Mouse (Mus musculus) left cerebral cortex, postnatal 14 days (tissue): ENCODE data around the gene Olfr102. TPM values are rescaled to one million over a fixed set of nuclear protein-coding genes. Genes with fewer than 3 reads are reported as not detected.

ENCODE experiments used
- DNase-seq, 2 experiments: peaks; one replicate each; pipeline ENCODE4 v3.0.0; 2021 to 2022; ENCODE audit warnings: low spot score in 2 of 2, mixed read lengths in 1 of 2
- intact Hi-C: fragments of 180-260 bp; cut with DNase I; formaldehyde crosslinking; loops from one replicate; pipeline ENCODE4 v1.15.1; 2025
- long read RNA-seq, 2 experiments: library from polyadenylated mRNA; stranded (forward); transcript quantifications; one replicate each; pipeline ENCODE4 v2.0.0; 2021
- total RNA-seq, 2 experiments: library from RNA; stranded (reverse); gene quantifications; 2 replicates each; pipeline ENCODE4 v1.2.3; 2021

Olfr102 gene
- not detected for total RNA-seq
- long read RNA-seq, experiment 1, result 0 reads
- long read RNA-seq, experiment 2, result 0 reads

DNA sequence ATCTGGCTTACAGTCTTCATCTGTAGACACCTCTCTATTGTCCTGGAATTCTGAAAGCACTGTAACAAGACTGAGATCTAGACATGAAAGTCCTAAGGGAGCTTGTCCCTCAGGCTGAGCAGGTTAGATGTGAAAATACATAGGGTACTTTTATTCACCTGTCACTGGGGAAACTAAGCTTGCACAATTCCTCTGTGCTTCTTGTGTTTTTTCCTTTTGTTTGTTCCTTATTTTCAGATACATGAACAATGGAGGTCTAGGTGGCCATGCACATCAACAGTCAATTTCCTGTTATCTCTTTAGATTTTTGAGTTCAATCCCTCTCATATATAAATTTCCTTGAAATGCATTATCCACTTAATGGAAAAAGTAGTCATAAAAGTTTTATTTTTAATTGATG is at the start of gene Olfr102:
Gene Olfr102, minus strand, starts transcription at position 101 of the 400 bp plus-strand sequence.
- DNase-seq, result no peak
- intact Hi-C loops, result no loop called here

DNA sequence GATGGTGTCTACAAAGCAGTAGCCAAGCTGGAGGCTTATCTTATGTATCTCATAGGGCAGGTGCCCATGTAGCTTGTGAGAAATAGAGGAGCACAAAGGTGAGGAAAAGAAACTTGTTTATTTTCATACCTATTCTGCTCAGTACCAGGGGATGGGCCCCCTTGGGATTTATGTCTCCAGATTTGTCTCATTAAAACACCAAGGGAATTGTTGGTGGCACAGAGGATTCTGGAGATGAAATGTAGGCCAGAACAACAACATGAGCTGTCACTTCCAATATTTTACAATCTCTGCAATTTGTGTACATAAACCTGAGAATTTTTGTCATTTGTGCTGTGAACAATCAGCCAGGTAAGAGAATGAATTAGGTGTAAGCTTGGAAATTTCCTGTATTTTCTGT is 42.4 kb upstream of the Olfr102 start, which contains the start of gene Olfr104-ps:
Gene Olfr104-ps, plus strand, starts transcription at position 301 of the 400 bp plus-strand sequence.
- intact Hi-C loops, result no loop called here
- no peak for DNase-seq

DNA sequence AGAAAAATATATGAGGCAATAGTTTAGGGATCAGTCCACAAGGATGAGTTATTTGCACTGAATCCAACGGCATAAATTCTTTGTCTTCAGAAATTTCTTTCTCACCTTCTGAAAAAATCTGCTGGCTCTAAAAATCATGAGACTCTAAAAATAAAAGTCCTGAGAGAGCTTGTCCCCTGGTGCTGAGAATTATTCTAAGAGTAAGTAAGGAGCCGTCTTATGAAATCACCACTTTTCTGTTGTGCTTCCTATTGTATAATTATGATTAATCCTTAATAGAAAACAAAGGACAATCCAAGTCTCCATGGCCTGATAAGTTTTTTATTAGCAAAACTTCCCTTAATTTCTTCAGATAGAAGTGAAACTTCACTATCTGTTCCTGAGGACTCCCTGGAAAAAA is 22.7 kb upstream of the Olfr102 start, which contains the start of gene Olfr103:
Gene Olfr103, minus strand, starts transcription at position 101 of the 400 bp plus-strand sequence.
- DNase-seq, result no peak
- intact Hi-C loops, result no loop called here

- intact Hi-C loops, result no loop called here
- no peak for DNase-seq
These were observed 6.6 kb downstream of the Olfr102 start for GRCm38 (mm10) chr17:37310146-37310699.

DNA sequence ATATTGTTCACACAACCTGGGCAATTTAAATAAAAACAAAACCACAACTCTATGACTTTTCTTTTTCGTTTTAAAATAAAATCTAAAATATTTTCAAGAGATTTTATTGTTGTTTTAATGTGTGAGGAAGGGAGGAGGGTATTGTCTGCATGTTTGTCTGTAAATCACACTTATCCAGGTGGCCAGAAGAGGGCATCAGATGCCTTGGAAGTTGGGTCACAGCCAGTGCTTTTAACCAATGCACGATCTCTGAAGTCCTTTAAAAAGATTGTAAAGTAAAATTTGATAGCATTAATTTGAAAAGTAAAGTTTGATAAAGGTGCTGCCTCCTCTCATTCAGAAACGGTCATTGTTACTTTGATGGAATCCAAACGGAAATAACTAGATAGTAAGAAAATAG is 8.4 kb downstream of the Olfr102 start:
- intact Hi-C loops, result no loop called here
- DNase-seq, result peak in 1 of 2 experiments; percentile 5

DNA sequence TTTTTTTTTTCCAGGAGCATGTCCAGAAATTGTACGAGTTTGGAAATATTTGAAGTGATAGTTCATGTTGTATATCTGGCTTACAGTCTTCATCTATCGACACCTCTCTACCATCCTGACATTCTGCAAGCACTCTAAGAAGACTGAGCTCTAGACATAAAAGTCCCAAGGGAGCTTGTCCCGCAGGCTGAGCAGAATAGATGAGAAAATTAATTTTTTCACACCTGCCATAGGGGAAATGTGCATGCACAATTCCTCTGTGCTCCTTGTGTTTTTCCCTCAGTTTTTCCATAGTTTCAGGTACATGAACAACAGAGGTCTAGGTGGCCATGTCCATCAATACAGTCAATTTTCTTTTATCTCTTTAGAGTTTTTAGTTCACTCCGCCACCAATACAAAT is 12.6 kb downstream of the Olfr102 start, which contains the start of gene Olfr101:
Gene Olfr101, minus strand, starts transcription at position 101 of the 400 bp plus-strand sequence.
- intact Hi-C loops, result no loop called here
- no peak for DNase-seq

GRCm38 (mm10) chr17:37283360-37283759 is 33.5 kb downstream of the Olfr102 start, which contains the start of gene Olfr99:
Gene Olfr99 (minus strand): TSS chr17:37283460.
- intact Hi-C loops, result no loop called here
- DNase-seq, result no peak

- intact Hi-C loops, result no loop called here
- DNase-seq, result no peak
These were observed 36.5 kb downstream of the Olfr102 start for GRCm38 (mm10) chr17:37280331-37280730.

DNA sequence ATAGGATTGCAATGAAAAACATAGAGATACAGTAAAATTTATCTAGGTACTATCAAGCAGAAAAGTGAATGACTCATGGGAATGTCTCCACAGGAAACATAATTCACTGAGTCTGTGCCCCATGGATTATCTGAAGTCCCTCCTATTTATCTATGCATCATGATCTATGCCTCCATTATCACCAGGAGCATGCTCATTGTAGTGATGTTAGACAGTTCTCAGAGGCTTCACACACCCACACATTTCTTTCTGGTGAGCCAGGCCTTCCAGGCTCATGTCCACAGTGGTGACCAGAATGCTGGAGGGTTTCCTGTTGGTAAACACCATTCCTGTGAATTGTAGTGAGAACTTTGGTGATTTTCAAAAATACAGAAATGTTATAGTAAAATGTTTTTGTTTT is 40.3 kb downstream of the Olfr102 start:
- intact Hi-C loops, result no loop called here
- no peak for DNase-seq

GRCm38 (mm10) chr17:37275626-37276248 is 41.1 kb downstream of the Olfr102 start:
- intact Hi-C loops, result no loop called here
- DNase-seq, result no peak

DNA sequence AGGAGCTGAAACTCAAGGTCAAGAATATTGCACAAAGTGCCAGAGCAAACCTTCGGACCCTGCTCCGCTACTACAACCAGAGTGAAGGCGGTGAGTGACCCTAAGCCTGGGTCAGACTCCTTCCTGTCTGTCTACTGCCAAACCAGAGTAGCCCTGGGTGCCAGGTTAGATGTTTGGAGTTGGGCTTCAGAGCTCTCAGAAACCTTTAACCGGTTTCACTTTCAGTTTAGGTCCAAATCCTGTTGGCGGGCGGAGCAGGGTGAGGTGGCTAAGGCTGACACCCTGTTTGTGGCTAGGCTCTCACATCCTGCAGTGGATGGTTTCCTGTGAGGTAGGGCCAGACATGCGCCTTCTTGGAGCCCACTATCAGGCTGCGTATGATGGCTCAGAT is 46.2 kb downstream of the Olfr102 start:
- peak; percentile 3 to 5 for DNase-seq
- intact Hi-C loops, result no loop called here

DNA sequence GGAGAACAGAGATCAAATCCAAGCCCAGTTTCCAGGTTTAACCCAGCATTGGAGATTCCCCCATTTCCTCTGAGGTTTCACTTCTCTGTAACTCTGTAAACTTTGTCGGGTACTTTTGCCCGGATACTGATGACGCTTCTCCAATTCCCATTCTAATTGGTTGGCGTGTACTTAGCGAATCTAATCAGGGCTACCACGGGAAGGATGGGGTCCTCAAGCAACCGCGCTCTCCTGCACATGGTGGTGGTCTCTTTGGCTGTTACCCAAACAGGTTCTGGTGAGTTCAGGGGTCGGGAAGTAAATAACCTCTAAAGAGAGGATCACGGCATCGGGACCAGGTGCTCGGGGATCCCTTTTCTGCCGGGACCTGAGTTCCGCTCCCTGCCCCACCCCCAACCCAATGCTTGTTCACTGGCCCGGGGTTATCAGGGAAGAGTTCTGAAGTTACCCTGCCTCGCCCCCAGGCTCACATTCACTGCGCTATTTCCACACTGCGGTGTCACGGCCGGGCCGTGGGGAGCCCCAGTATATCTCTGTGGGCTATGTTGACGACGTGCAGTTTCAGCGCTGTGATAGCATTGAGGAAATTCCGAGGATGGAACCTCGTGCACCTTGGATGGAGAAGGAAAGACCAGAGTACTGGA is 46.7 kb downstream of the Olfr102 start, which contains the start of gene H2-M3:
Gene H2-M3, plus strand, starts transcription at position 163 of the 644 bp plus-strand sequence.
- intact Hi-C loops, result no loop called here
- DNase-seq, result peak; percentile 94 to 96

GRCm38 (mm10) chr17:37263626-37264025 is 53.2 kb downstream of the Olfr102 start, which contains the start of gene Olfr98:
Gene Olfr98 (minus strand): TSS chr17:37263749.
- no peak for DNase-seq
- intact Hi-C loops, result no loop called here

Other genes with a start within 250 kb of the Olfr102 start
- under 1 TPM in 1 of 2 experiments, not detected in 1; 0.13 TPM for gene Olfr90, start 228.6 kb downstream of the Olfr102 start, total RNA-seq
- not detected for gene Olfr91, start 218.8 kb downstream of the Olfr102 start, total RNA-seq
- gene Olfr92, start 197.0 kb downstream of the Olfr102 start, total RNA-seq, result not detected
- not detected for gene Olfr93, start 155.6 kb downstream of the Olfr102 start, total RNA-seq
- not detected for gene Ubd, start 123.2 kb downstream of the Olfr102 start, total RNA-seq
- not detected for gene Olfr94, start 116.1 kb downstream of the Olfr102 start, total RNA-seq
- gene Olfr95, start 103.9 kb downstream of the Olfr102 start, total RNA-seq, result not detected
- not detected for gene Olfr96, start 96.9 kb downstream of the Olfr102 start, total RNA-seq
- gene Olfr97, start 79.7 kb downstream of the Olfr102 start, total RNA-seq, result not detected
- not detected for gene Olfr98, start 53.3 kb downstream of the Olfr102 start, total RNA-seq
- gene H2-M3, start 46.8 kb downstream of the Olfr102 start, total RNA-seq, result 1 to 10 TPM; 2.7 to 4.1 TPM
- gene Olfr99, start 33.6 kb downstream of the Olfr102 start, total RNA-seq, result not detected
- not detected for gene Olfr101, start 12.7 kb downstream of the Olfr102 start, total RNA-seq
- not detected for gene Olfr103, start 22.6 kb upstream of the Olfr102 start, total RNA-seq
- not detected for gene Olfr104-ps, start 42.5 kb upstream of the Olfr102 start, total RNA-seq
- not detected for gene Olfr105-ps, start 62.0 kb upstream of the Olfr102 start, total RNA-seq
- not detected for gene Olfr106-ps, start 73.3 kb upstream of the Olfr102 start, total RNA-seq
- gene Olfr107, start 82.2 kb upstream of the Olfr102 start, total RNA-seq, result not detected
- gene Olfr108, start 128.4 kb upstream of the Olfr102 start, total RNA-seq, result not detected
- not detected for gene Olfr109, start 141.9 kb upstream of the Olfr102 start, total RNA-seq
- gene H2-M2, start 166.5 kb upstream of the Olfr102 start, total RNA-seq, result not detected
- gene Olfr110, start 175.4 kb upstream of the Olfr102 start, total RNA-seq, result not detected
- gene Olfr111, start 191.0 kb upstream of the Olfr102 start, total RNA-seq, result not detected